Mouse (Mus musculus) stomach, postnatal 0 days (tissue): Measurements from ENCODE around the gene Cmtr2. TPM values are rescaled to one million over a fixed set of nuclear protein-coding genes. Genes with fewer than 3 reads are reported as not detected.

ENCODE experiments used
- ATAC-seq: fragments of 200-750 bp; cut with Nextera tagmentation; 2 replicates; pipeline ENCODE4 v1.8.0; 2017; ENCODE audit not compliant: low FRiP score, low TSS enrichment
- DNase-seq: peaks from one replicate; pipeline ENCODE4 v3.0.0-alpha.2; 2016; ENCODE audit warnings: low spot score
- H3K27ac ChIP-seq: fragments of 300-500 bp; sonication (generic); replicated peaks from 2 replicates; pipeline ENCODE4 v1.5.1; 2014; ENCODE audit warnings: mild to moderate bottlenecking, control low read depth
- H3K27me3 ChIP-seq: fragments of 300-500 bp; sonication (generic); 2 replicates; pipeline ENCODE4 v1.6.1; 2014; ENCODE audit warnings: low read length; ENCODE audit not compliant: control insufficient read depth, insufficient read depth
- H3K36me3 ChIP-seq: fragments of 300-500 bp; sonication (generic); 2 replicates; pipeline ENCODE4 v1.6.1; 2014; ENCODE audit warnings: low read length, mixed read lengths; ENCODE audit not compliant: control insufficient read depth, insufficient read depth
- H3K4me1 ChIP-seq: fragments of 300-500 bp; sonication (generic); replicated peaks from 2 replicates; pipeline ENCODE4 v1.6.1; 2014; ENCODE audit warnings: antibody characterized with exemption; ENCODE audit not compliant: control insufficient read depth, insufficient read depth
- H3K4me2 ChIP-seq: fragments of 300-500 bp; sonication (generic); replicated peaks from 2 replicates; pipeline ENCODE4 v1.6.1; 2014; ENCODE audit warnings: low read depth, mild to moderate bottlenecking, control low read depth, moderate library complexity
- H3K4me3 ChIP-seq: fragments of 300-500 bp; sonication (generic); 2 replicates; pipeline ENCODE4 v1.5.1; 2014; ENCODE audit warnings: low read depth, low read length, control low read depth
- H3K9ac ChIP-seq: fragments of 300-500 bp; sonication (generic); 2 replicates; pipeline ENCODE4 v1.6.1; 2014; ENCODE audit warnings: mild to moderate bottlenecking, low read length, control low read depth, mixed read lengths
- H3K9me3 ChIP-seq: fragments of 300-500 bp; sonication (generic); 2 replicates; pipeline ENCODE4 v1.6.1; 2016; ENCODE audit warnings: low read length; ENCODE audit not compliant: control insufficient read depth
- CTCF ChIP-seq: IDR thresholded peaks from 2 replicates; pipeline ENCODE4 v1.5.1; 2016; ENCODE audit warnings: antibody characterized with exemption, low read depth, mild to moderate bottlenecking, moderate library complexity
- EP300 ChIP-seq: optimal IDR thresholded peaks from 2 replicates; pipeline ENCODE3; 2016; ENCODE audit warnings: antibody characterized with exemption
- WGBS: fragments of 180-500 bp; shearing (Covaris S2); extraction: QIAGEN DNeasy Blood & Tissue Kit; methylation state at CpG from one replicate; pipeline ENCODE4 v1.1.7; 2014; 5-methylcytosine and 5-hydroxymethylcytosine counted together
- polyA plus RNA-seq: library from polyadenylated mRNA; unstranded; fragments of >200 nt; fragmentation: Nextera tagmentation; extraction: Ambion mirVana; gene quantifications from 2 replicates; pipeline ENCODE4 v1.2.1, GENCODE M21; 2015

Gene Cmtr2
- polyA plus RNA-seq, result 3.9 and 4.6 TPM in 2 replicates

DNA sequence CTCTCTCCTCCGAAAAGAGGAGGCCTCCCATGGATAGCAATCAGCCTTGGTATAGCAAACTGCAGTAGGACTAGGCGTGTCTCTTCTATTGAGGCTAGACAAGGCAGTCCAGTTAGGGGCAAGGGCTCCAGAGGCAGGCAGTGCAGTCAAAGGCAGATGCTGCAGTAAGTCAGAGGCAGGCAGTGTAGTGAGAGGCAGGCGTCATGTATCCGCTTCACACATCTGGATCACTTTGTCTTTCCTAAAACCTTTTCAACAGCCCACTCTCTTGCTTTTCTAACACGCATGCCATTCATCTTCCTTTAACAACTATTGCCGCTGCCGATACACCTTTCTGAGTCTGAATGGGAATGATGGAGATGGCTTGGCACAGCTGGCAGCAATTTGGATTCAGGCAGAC is at the start of gene Cmtr2:
Gene Cmtr2, plus strand, starts transcription at position 301 of the 400 bp plus-strand sequence.
- Histone ChIP-seq H3K4me1 (peaks cover 4% of the 10 kb centered on the region; the same call in 1 of the 2 replicates), H3K27ac (no peak within 1 kb of the TSS), H3K27me3 (no peaks in the 10 kb centered on the region), H3K9ac (no peak within 1 kb of the TSS), H3K4me2 (no peak within 1 kb of the TSS), H3K9me3 (no peaks in the 10 kb centered on the region), H3K4me3 (no peak within 1 kb of the TSS), H3K36me3 (no peaks in the 10 kb centered on the region)
- 69% methylated on average over 7 of the region's 7 CpGs for WGBS
- TF ChIP-seq EP300 (no peak), CTCF (no peak)
- ATAC-seq (no peak), DNase-seq (no peak)

DNA sequence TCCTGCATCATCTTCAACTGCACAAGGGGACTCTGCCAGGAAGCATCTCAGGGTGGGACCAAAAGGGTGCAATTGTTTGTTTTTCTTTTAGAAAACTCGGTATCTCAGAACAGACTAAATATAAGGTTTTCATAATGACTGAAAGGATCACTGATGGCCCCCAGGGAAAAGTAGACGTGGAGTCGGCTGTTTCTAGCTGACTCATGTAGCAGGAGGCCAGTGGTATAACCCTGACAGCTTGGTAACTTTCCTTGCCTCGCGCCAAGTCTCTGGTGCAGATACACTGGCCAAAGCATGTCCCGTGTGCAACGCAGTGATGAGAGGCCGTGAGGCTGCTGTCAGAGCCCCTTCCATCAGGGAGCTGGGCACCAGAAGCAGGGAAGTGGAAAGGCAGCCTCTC is 49.2 kb upstream of the Cmtr2 start:
- H3K27ac ChIP-seq, result no peak overlapping the region
- no peaks in the 10 kb centered on the region for H3K36me3 ChIP-seq
- H3K27me3 ChIP-seq, result no peaks in the 10 kb centered on the region
- H3K4me1 ChIP-seq, result no peaks in the 10 kb centered on the region
- H3K9me3 ChIP-seq, result no peaks in the 10 kb centered on the region
- H3K4me2 ChIP-seq, result no peak overlapping the region
- ATAC-seq, result no peak
- DNase-seq, result no peak
- no peak overlapping the region for H3K4me3 ChIP-seq
- WGBS, result 69% methylated on average over 8 of the region's 8 CpGs
- H3K9ac ChIP-seq, result no peak overlapping the region
- no peak for TF ChIP-seq EP300
- TF ChIP-seq CTCF, result no peak

DNA sequence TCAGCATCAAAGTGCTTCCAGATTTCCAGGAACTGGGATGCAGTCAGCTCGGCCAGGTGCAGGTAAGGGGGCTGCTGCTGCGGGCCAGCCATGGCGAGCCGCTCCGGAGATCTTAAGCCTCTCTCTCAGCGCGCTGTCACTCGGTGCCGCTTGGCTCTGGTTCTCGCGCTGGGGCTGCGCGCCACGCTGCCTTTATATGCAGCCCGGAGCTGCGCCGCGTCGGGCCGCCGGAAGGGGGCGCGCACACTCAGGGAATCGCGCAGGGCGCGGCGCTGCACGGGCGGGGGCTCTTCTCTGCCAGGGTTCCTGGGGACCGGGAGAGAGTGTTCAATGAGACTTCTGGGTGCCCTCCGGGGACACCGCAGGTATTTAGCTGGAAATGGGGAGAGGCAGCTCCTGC is 47.4 kb upstream of the Cmtr2 start, which contains the start of gene Calb2:
Gene Calb2, minus strand, starts transcription at position 165 of the 400 bp plus-strand sequence.
- H3K9ac ChIP-seq, result no peak within 1 kb of the TSS
- H3K9me3 ChIP-seq, result no peaks in the 10 kb centered on the region
- peak; percentile 49 for ATAC-seq
- peak; percentile 83 for TF ChIP-seq CTCF
- TF ChIP-seq EP300, result no peak
- DNase-seq, result peak; percentile 57
- WGBS, result under 1% methylated on average over 33 of the region's 33 CpGs
- no peaks in the 10 kb centered on the region for H3K4me1 ChIP-seq
- no peak within 1 kb of the TSS for H3K4me2 ChIP-seq
- H3K27me3 ChIP-seq, result no peaks in the 10 kb centered on the region
- H3K27ac ChIP-seq, result no peak within 1 kb of the TSS
- no peak within 1 kb of the TSS; the same call in 1 of the 2 replicates for H3K4me3 ChIP-seq
- H3K36me3 ChIP-seq, result no peaks in the 10 kb centered on the region

DNA sequence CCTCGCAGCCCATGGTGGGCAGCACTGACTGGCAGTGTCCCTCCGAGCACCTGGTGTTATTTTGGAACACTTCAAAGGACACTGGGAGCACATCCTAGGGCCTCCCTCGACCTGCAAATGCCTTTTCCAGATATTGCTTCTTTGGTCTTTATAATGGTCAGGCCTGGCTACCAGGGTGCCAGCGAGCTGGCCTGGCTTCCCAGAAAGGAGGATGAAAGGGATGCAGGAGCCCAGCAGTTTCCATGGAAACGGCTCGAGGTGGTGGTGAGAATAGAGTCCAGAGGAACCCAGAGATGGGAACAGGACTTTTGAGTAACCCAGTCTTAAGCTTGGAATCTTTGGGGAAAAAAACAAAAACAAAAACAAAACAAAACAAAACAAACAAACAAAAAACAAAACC is 43.3 kb upstream of the Cmtr2 start:
- 62% methylated on average over 6 of the region's 6 CpGs for WGBS
- ATAC-seq (no peak), DNase-seq (no peak)
- Histone ChIP-seq H3K27ac (no peak overlapping the region), H3K36me3 (no peaks in the 10 kb centered on the region), H3K4me1 (no peaks in the 10 kb centered on the region), H3K4me3 (no peak overlapping the region), H3K4me2 (no peak overlapping the region), H3K9me3 (no peaks in the 10 kb centered on the region), H3K9ac (no peak overlapping the region), H3K27me3 (no peaks in the 10 kb centered on the region)
- TF ChIP-seq EP300, result no peak
- TF ChIP-seq CTCF, result no peak

DNA sequence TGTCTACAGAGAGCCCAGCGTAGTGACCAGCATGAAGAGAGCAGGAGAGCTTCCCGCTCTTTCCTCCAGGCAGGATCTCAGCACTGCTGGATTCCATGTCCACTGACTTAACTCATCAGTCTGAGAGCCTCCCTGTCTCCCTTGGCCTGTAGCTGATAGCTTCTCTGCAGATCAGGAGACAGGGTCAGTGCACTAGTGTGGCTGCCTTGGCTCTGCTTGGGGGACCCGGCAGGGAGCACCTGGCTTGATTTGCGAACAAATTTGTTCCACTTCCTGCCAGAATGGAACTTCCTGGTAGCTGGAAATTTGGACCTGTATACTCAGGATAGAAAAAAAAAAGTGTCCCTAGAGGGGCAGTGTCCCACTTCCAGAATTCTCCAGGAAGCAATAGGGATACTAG is 40.6 kb upstream of the Cmtr2 start:
- H3K4me3 ChIP-seq, result no peak overlapping the region
- ATAC-seq, result no peak
- H3K27me3 ChIP-seq, result no peaks in the 10 kb centered on the region
- no peak overlapping the region for H3K4me2 ChIP-seq
- no peak overlapping the region for H3K27ac ChIP-seq
- H3K36me3 ChIP-seq, result no peaks in the 10 kb centered on the region
- no peak overlapping the region for H3K9ac ChIP-seq
- no peak for DNase-seq
- H3K4me1 ChIP-seq, result no peaks in the 10 kb centered on the region
- no peak for TF ChIP-seq CTCF
- no peak for TF ChIP-seq EP300
- WGBS, result 77% methylated on average over 4 of the region's 4 CpGs
- no peaks in the 10 kb centered on the region for H3K9me3 ChIP-seq

DNA sequence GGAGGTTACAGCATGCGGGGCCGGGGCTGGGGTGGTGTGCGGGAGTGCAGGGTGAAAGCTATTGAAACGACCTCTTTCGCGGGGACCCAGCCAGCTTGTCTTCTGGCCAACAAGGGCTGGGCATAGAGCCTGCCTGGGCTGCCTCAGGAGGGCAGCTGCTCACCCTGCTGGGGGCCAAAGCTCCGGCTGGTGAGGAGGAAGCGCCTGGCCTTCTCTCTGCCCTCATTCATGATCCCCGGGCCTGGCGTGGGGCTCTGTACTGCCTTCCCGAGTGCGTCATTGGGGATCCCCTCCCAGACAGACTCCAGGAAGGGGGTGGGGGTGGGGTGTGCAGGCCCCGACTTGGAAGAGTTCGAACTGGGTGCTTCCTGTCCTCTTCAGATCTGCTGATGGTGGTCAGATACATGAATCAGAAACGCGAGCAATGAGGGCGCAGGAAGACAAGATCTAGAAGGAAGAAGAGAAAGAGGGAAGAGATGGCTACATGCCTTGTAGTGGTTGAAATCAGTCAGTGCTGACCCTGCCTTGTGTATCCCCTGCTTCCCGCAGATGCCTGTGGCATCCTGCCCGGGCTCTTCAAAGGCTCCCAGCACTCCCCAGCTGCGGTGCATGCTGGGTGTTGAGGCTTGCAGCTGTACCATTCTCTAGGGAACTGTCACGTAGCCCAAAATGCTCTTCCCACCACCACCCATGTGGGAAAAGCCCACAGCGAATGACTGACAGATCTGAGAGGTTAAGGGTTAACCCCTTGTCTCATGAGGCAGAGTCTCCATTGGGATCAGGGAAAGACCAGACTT is 37.9 kb upstream of the Cmtr2 start:
- ATAC-seq (peak; percentile 38; the same call in 1 of the 2 replicates), DNase-seq (peak; percentile 22)
- no peaks in the 10 kb centered on the region for H3K36me3 ChIP-seq
- no peak overlapping the region for H3K4me3 ChIP-seq
- no peak overlapping the region for H3K27ac ChIP-seq
- no peak overlapping the region; the same call in 1 of the 2 replicates for H3K4me2 ChIP-seq
- H3K9ac ChIP-seq, result no peak overlapping the region
- no peaks in the 10 kb centered on the region for H3K4me1 ChIP-seq
- TF ChIP-seq EP300, result no peak
- TF ChIP-seq CTCF, result no peak
- WGBS, result 13% methylated on average over 22 of the region's 22 CpGs
- H3K9me3 ChIP-seq, result no peaks in the 10 kb centered on the region
- H3K27me3 ChIP-seq, result no peaks in the 10 kb centered on the region
